Mouse (Mus musculus): ENCODE results near the gene Pgam2.

Pgam2 gene

GRCm38 (mm10) chr11:5766019-5766418 lies 37.5 kb downstream of the Pgam2 start:
- DNase-seq (ENCODE audit: low spot score in 2 of 2), result no peak

- no peak for DNase-seq (ENCODE audit: low spot score in 2 of 2)
These were observed 40.9 kb downstream of the Pgam2 start for GRCm38 (mm10) chr11:5762633-5762982.

DNA sequence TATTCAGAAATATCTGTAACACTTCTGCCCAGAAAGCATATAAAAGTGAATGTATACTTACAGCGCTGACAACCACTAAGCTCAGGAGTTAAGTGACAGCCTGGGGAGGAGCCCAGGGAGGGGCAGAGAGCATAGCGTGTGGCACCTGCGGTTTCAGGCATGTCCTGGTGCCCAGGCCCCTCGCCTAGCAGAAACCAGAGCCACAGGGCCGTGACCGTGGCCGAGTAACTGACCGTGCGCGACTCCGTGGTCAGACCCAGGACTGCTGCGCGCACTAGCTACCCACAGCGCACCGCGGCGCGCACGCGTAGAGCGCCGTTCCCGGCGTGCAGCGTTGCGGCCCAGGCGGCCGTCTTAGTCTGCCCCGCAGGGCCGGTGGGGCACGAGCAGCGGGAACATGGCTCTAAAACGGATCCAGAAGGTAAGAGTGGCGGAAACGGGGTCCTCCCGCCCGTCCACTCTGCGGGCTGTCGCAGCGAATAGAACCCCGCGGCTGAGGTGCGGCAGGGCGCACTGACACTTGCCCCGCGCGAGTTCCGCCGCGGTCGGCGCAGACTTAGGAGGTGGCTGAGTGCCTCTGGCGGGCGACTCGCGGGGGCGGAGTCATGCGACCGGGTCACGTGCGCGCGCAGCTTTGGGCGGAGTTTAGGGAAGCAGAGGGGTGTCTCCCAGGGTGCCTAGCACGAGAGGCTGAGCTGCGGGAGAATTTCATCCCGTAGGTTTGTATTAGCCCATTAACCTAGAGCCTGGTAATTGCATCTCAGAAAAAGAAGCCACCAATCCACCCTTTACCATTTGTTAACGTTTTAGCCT lies 41.5 kb downstream of the Pgam2 start, which contains the start of gene Urgcp:
TSS of gene Urgcp (minus strand) at position 557 of the 813 bp plus-strand sequence.
- DNase-seq (ENCODE audit: low spot score in 2 of 2), result peak; percentile 76 to 91

- DNase-seq (ENCODE audit: low spot score in 2 of 2), result no peak
These were observed 49.8 kb downstream of the Pgam2 start for GRCm38 (mm10) chr11:5753755-5754154.

Data from cerebellum, postnatal 4 days (tissue).